Mouse (Mus musculus): Measurements from ENCODE around the gene Tamm41. TPM values are rescaled to one million over a fixed set of nuclear protein-coding genes. Genes with fewer than 3 reads are reported as not detected.

Tamm41 gene
- polyA plus RNA-seq, 1 experiment: 28.4 TPM

DNA sequence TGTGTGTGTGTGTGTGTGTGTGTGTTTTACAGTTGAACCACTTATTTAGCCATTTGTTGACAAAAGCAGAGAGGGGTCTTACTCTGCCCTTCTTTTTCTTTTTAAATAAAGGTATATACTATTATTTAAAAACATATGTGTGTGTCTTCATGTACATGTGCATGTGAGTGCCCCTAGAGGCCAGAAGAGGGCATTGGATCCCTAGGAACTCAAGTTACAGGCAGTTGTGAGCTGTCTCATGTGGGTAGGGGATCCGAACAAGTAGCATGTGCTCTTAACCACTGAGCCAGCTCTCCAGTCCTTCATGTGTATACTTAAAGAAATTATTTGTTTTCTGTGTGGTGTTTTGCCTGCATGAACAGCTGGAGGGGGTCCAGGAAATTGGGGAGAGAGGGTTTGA is 7.0 kb upstream of the Tamm41 start:
- no peaks in the 10 kb centered on the region for H3K4me1 ChIP-seq (ENCODE audit: control insufficient read depth, insufficient read depth, low read length)
- no peak for DNase-seq
- no peak; the same call in 1 of the 2 replicates for TF ChIP-seq CTCF (conservative IDR thresholded peaks at IDR 0.05; ENCODE audit: insufficient read depth, insufficient read length, low read depth, low read length)
- no peak for TF ChIP-seq POLR2A (IDR thresholded peaks at IDR 0.05; ENCODE audit: low read depth, low read length)
- 61% methylated on average over 1 of the region's 1 CpGs for WGBS
- H3K27me3 ChIP-seq (replicated peaks; ENCODE audit: control insufficient read depth, insufficient read depth, low read length): no peaks in the 10 kb centered on the region
- H3K36me3 ChIP-seq (ENCODE audit: control insufficient read depth, insufficient read depth, low read length): no peaks in the 10 kb centered on the region
- H3K27ac ChIP-seq (ENCODE audit: insufficient read depth, low read depth, low read length): no peak overlapping the region
- no peak overlapping the region for H3K4me3 ChIP-seq (ENCODE audit: insufficient read depth, low read depth, low read length)

DNA sequence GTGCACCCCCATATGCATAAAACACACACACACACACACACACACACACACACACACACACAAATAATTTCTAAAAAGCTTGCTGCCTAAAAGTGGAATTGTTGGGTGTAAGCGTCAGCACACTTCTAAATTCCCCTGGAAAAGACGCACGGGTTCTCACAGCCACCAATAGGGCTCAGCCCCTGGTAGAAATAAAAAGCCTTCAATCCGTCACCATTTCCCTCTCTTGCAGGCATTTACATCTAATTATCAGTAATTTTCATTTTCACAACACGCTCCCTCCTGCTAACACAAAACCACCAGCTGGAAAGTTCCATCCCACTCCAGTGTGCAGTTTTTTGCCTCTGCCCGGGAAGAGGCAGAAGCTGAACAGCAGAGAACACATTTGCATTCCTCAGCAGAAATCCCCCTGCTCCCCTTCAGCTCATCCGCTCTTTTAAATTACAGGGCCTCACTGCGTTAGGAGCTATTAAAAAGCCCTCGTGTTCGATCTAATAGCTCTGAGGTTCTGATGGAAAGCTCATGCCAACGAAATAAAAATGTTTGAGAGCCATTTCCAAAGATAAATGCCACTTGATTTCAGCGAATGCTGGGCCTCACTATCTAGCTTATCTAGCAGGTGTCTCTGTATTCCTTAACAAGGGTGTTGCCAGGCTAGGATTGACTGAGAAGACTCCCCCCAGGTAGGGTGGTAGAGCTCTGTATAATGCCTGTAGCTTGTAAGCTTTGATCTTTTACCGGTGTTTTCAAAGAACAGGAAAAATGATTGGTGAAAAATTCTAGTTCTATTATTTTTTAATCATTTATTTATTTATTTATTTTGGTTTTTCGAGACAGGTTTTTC is 6.2 kb upstream of the Tamm41 start:
- Histone ChIP-seq H3K27ac (ENCODE audit: insufficient read depth, low read depth, low read length) (no peak overlapping the region), H3K4me1 (ENCODE audit: control insufficient read depth, insufficient read depth, low read length) (no peaks in the 10 kb centered on the region), H3K27me3 (replicated peaks; ENCODE audit: control insufficient read depth, insufficient read depth, low read length) (no peaks in the 10 kb centered on the region), H3K4me3 (ENCODE audit: insufficient read depth, low read depth, low read length) (no peak overlapping the region), H3K36me3 (ENCODE audit: control insufficient read depth, insufficient read depth, low read length) (no peaks in the 10 kb centered on the region)
- TF ChIP-seq POLR2A (IDR thresholded peaks at IDR 0.05; ENCODE audit: low read depth, low read length) (no peak), CTCF (conservative IDR thresholded peaks at IDR 0.05; ENCODE audit: insufficient read depth, insufficient read length, low read depth, low read length) (no peak)
- no peak for DNase-seq
- 75% methylated on average over 14 of the region's 14 CpGs for WGBS

DNA sequence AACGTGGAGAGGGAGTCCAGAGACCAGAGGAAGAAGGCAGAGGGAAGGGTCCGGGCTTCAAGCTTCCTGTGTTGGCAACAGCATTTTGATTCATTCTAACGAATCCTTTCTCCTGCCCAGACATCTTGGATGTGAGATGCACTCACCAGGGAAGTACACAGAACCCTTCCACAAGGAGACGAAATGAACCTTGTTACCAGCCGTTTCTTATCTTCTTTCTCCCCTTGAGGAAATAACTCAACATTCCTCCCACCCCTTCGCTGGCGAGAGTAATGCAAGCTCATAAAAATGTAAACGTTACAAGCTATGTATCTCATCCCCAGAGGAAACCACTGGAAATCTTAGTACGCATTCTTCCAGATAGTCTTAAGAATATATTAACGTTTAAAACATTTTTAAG is 4.9 kb upstream of the Tamm41 start:
- H3K27me3 ChIP-seq (replicated peaks; ENCODE audit: control insufficient read depth, insufficient read depth, low read length): no peaks in the 10 kb centered on the region
- H3K27ac ChIP-seq (ENCODE audit: insufficient read depth, low read depth, low read length): no peak overlapping the region
- no peak for DNase-seq
- no peaks in the 10 kb centered on the region for H3K36me3 ChIP-seq (ENCODE audit: control insufficient read depth, insufficient read depth, low read length)
- no peak overlapping the region for H3K4me3 ChIP-seq (ENCODE audit: insufficient read depth, low read depth, low read length)
- no peak for TF ChIP-seq CTCF (conservative IDR thresholded peaks at IDR 0.05; ENCODE audit: insufficient read depth, insufficient read length, low read depth, low read length)
- TF ChIP-seq POLR2A (IDR thresholded peaks at IDR 0.05; ENCODE audit: low read depth, low read length): no peak
- H3K4me1 ChIP-seq (ENCODE audit: control insufficient read depth, insufficient read depth, low read length): no peaks in the 10 kb centered on the region
- 45% methylated on average over 10 of the region's 10 CpGs for WGBS

DNA sequence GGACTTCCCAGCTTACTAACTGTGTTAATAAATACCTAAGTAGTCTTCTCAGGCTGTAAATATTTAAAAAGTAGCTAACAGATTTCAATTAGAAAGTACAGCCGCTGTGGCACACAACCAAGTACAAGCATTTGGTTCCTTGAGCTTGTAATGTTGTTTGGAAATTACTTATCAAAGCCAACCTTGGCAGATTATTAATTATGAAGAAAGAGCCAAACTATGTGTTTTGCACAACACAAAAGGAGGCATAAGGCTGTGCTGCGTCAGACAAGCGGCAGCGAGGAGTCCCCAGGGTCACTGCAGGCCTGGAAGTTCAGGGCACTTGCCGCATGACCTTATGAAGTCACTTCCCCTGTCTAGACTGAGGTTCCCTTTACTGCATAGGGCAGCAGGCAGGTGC is 4.2 kb downstream of the Tamm41 start:
- Histone ChIP-seq H3K36me3 (ENCODE audit: control insufficient read depth, insufficient read depth, low read length) (no peaks in the 10 kb centered on the region), H3K4me1 (ENCODE audit: control insufficient read depth, insufficient read depth, low read length) (peaks cover 10% of the 10 kb centered on the region; the same call in 1 of the 2 replicates), H3K4me3 (ENCODE audit: insufficient read depth, low read depth, low read length) (no peak overlapping the region), H3K27me3 (replicated peaks; ENCODE audit: control insufficient read depth, insufficient read depth, low read length) (no peaks in the 10 kb centered on the region), H3K27ac (ENCODE audit: insufficient read depth, low read depth, low read length) (peak overlapping the region; percentile 64)
- 58% methylated on average over 5 of the region's 5 CpGs for WGBS
- TF ChIP-seq POLR2A (IDR thresholded peaks at IDR 0.05; ENCODE audit: low read depth, low read length): no peak
- TF ChIP-seq CTCF (conservative IDR thresholded peaks at IDR 0.05; ENCODE audit: insufficient read depth, insufficient read length, low read depth, low read length): no peak
- DNase-seq: peak; percentile 83

DNA sequence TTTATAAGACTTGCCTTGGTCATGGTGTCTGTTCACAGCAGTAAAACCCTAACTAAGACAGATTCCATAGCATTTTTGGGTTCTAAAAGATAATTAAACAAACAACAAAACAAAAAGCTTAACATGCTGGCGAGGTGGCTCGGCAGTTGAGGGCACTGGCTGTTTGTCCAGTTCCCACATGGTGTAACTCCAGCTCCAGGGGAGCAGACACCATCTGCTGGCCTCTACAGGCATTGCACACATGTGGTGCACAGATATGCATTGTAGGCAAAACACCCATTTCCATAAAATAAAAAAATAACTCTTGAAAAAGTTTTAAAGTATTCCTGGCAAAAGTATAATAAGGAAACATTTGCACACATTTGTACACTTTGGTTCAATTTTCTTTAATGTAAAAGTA is 7.6 kb downstream of the Tamm41 start:
- Histone ChIP-seq H3K4me3 (ENCODE audit: insufficient read depth, low read depth, low read length) (no peak overlapping the region), H3K27ac (ENCODE audit: insufficient read depth, low read depth, low read length) (no peak overlapping the region), H3K36me3 (ENCODE audit: control insufficient read depth, insufficient read depth, low read length) (peaks cover 2% of the 10 kb centered on the region; the same call in 1 of the 2 replicates), H3K4me1 (ENCODE audit: control insufficient read depth, insufficient read depth, low read length) (peaks cover 10% of the 10 kb centered on the region; the same call in 1 of the 2 replicates), H3K27me3 (replicated peaks; ENCODE audit: control insufficient read depth, insufficient read depth, low read length) (no peaks in the 10 kb centered on the region)
- WGBS: 81% methylated on average over 2 of the region's 2 CpGs
- no peak for DNase-seq
- TF ChIP-seq POLR2A (IDR thresholded peaks at IDR 0.05; ENCODE audit: low read depth, low read length) (no peak), CTCF (conservative IDR thresholded peaks at IDR 0.05; ENCODE audit: insufficient read depth, insufficient read length, low read depth, low read length) (peak; percentile 52)

DNA sequence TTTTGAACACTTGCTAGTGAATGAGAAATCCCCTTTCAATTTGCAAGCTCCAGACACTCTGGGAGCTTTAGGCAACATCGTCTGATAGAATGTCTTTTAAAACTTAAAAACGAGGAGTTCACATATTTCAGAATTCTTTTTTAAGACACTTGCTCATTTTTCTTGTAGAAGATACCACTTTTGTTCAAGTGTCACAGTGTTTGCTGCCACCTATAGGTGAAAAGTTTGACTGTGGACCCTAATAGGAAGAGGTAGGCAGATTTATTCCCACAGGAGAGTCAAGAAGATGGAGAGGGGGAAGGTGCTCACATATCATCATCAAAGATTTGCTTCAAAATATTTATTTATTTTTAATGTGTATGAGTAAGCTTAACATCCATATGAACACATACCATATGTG is 8.4 kb downstream of the Tamm41 start:
- no peak overlapping the region for H3K4me3 ChIP-seq (ENCODE audit: insufficient read depth, low read depth, low read length)
- no peak for TF ChIP-seq POLR2A (IDR thresholded peaks at IDR 0.05; ENCODE audit: low read depth, low read length)
- TF ChIP-seq CTCF (conservative IDR thresholded peaks at IDR 0.05; ENCODE audit: insufficient read depth, insufficient read length, low read depth, low read length): no peak
- H3K27me3 ChIP-seq (replicated peaks; ENCODE audit: control insufficient read depth, insufficient read depth, low read length): no peaks in the 10 kb centered on the region
- H3K36me3 ChIP-seq (ENCODE audit: control insufficient read depth, insufficient read depth, low read length): peaks cover 2% of the 10 kb centered on the region; the same call in 1 of the 2 replicates
- WGBS: 56% methylated on average over 2 of the region's 2 CpGs
- H3K27ac ChIP-seq (ENCODE audit: insufficient read depth, low read depth, low read length): no peak overlapping the region
- DNase-seq: peak; percentile 67
- peaks cover 10% of the 10 kb centered on the region; the same call in 1 of the 2 replicates for H3K4me1 ChIP-seq (ENCODE audit: control insufficient read depth, insufficient read depth, low read length)

DNA sequence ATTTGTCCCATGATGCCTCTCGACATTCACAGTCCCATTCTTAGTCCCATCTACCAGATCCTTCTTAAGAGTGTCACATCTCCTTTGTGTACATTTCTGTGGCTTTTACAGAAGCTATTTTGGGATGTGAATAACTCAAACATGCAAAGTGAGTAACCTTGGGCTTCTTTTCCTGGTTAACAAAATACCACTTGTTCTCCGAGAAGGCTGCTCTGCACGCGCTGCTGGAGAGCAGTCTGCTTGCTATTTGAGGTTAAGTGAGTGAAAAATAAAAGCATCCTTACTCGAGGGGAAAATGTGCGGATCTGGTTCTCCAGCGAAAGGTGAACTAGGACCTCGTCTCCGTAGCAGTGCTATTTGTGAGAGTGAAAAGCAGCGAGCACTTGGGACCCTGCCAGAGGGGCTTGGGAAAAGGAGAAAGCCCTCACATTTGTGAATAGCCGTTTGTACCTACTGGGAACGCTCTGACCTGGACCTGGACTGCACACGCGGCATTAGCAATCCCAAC is 10.1 kb downstream of the Tamm41 start:
- Histone ChIP-seq H3K4me1 (ENCODE audit: control insufficient read depth, insufficient read depth, low read length) (no peaks in the 10 kb centered on the region), H3K36me3 (ENCODE audit: control insufficient read depth, insufficient read depth, low read length) (peaks cover 2% of the 10 kb centered on the region; the same call in 1 of the 2 replicates), H3K27me3 (replicated peaks; ENCODE audit: control insufficient read depth, insufficient read depth, low read length) (no peaks in the 10 kb centered on the region), H3K27ac (ENCODE audit: insufficient read depth, low read depth, low read length) (no peak overlapping the region), H3K4me3 (ENCODE audit: insufficient read depth, low read depth, low read length) (no peak overlapping the region)
- TF ChIP-seq CTCF (conservative IDR thresholded peaks at IDR 0.05; ENCODE audit: insufficient read depth, insufficient read length, low read depth, low read length): no peak
- TF ChIP-seq POLR2A (IDR thresholded peaks at IDR 0.05; ENCODE audit: low read depth, low read length): no peak
- 82% methylated on average over 14 of the region's 14 CpGs for WGBS
- peak; percentile 17 for DNase-seq
